Mouse (Mus musculus) heart, adult 8-10 months (tissue): ENCODE data around the gene Lonp1. TPM values are rescaled to one million over a fixed set of nuclear protein-coding genes. Genes with fewer than 3 reads are reported as not detected.

ENCODE experiments used
- DNase-seq: peaks from one replicate; pipeline ENCODE4 v3.0.0; 2022; ENCODE audit warnings: low spot score
- total RNA-seq, 4 experiments: library from RNA; stranded (reverse); gene quantifications; 2 replicates each; pipeline ENCODE4 v1.2.4; 2022

The Lonp1 gene
- total RNA-seq, 4 experiments from 2014 or later = 124 to 136 (median 125) TPM

DNA sequence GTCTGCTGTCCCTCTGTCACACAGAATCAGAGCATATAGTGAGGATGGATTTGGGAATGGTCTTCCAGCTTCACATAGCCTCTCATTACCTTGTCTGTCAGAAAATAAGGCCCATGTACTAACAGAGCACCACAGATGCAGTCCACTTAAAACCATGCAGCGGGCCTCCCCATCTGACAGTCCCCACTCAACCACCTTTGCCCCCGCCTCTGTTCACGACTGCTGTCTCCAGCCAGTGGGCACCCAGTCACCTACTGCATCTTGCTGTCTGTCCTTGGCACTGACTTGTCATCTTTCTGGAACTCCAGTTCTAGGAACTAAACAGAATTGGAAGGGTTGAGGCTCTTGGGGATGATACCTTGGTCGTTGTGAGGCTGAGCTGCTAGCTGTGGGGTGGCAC lies 37.8 kb downstream of the Lonp1 start:
- no peak for DNase-seq

DNA sequence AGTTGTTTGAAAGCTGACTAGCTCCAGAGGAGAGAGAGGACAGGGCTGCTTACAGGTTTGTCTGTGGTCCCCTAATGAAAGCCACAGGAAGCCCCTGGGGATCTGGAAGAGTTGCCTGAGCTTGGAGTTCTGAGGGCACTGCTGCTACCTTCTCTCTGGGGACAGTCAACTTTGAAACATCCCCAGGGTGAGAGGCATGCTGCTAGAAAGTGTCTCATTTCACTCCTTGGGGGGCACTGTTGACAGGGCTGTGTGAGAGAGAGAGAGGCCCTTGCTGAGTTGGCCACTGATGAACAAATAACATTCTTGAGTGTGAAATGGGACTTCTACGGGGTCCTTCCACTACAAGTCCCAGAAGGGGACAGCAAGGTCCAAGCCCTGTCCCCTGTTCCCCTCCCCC lies 38.9 kb downstream of the Lonp1 start:
- DNase-seq = no peak

DNA sequence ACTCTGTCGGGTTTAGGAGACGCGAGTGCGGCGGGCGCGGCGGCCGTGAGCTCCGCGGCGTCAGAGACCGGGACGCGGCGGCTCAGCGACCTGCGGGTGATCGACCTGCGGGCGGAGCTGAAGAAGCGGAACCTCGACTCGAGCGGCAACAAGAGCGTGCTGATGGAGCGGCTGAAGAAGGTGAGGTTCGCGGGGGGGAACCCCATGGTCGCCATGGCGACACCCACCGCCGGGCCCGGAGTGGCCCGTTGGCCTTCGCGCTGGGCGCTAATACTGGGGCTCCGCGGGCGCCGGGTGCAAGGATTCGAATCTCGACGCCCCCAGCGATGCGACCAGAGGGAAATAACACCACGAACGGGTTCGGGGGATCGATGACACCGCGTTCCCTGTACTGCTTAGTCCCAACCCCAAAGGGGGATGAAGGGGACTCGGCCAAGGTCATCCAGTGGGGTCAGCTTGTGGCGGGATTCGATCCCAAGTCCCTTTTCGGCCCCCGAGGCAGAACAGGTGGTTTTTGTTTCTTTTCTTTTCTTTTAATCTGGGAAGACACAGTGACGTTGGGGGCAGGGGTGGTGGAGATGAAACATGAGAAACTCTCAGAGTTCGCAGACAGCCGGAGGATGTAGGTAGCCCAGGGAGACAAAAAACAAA lies 41.4 kb downstream of the Lonp1 start:
- DNase-seq = peak; percentile 11

DNA sequence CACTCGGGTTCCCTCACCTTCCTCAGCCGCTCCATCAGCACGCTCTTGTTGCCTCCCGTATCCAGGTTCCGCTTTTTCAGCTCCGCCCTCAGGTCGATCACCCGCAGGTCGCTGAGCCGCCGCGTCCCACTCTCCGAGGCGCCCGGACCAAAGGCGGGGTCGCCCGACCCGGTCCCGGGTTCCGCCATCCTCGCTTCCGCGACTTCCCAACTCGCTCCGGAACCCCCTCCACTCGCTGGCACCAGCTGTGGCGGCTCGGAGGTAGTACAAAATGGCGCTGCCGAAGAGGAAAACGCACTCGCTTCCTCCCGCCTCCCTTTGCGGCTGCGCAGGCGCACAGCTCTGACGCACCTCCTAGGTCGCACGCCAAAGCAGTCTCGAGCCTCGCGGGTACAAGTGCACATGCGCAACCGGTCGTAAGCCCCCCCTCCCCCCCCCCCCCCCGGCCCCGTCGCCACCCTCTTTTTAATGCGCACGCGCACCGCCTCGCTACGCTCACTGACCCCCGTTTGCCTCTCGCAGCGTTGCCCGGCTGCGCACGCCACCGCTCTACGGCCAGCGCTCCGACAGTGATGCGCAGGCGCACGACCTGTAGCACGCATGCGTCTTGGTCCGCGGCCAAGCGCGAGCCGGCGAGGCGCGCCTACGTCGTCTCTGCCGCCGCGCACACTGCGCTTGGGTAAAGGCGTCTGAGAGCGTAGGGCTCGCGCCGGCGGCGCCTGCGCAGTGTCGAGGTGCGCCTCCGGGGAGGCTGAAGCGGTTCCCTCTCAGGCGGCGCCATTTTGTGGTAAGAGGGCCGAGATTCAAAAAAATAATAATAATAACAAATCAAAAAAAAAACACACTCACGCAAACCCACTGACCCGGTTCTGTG lies 42.2 kb downstream of the Lonp1 start, which contains the start of the genes Safb2 and Safb:
TSS of gene Safb2 (minus strand) at position 329 of the 874 bp plus-strand sequence.
TSS of gene Safb (plus strand) at position 569 of the 874 bp plus-strand sequence.
- DNase-seq = peak; percentile 98

DNA sequence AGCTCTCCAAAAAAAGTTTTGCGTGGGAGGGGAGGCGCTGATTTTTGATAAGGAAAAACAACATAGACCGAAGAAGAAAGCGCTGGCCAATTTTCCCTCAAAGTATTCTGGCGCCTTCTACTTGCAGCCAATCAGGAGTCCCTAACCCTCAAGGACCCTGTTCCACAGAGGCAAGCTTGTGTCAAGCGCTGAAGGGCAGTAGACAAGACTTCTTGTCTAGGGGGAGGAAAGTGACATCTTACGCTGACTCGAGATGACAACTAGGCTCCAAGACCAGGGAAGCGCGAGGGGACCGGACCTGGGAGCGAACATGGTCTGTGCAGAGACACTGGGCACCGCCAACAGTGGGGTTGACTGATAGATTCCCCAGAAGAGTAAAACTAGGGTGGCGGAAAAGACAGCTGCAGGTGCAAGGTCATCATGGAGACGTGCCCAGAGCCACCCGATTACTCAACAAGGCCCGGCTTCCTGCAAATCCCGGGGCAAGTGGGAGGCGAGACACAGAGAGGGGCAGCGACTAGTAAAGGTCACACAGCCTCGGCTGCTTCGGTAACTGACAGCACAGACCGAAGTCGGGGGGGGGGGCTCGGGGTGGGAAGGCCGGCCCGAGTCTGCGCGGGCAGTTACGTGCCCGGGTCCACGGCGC lies 43.0 kb downstream of the Lonp1 start:
- DNase-seq = peak; percentile 36

DNA sequence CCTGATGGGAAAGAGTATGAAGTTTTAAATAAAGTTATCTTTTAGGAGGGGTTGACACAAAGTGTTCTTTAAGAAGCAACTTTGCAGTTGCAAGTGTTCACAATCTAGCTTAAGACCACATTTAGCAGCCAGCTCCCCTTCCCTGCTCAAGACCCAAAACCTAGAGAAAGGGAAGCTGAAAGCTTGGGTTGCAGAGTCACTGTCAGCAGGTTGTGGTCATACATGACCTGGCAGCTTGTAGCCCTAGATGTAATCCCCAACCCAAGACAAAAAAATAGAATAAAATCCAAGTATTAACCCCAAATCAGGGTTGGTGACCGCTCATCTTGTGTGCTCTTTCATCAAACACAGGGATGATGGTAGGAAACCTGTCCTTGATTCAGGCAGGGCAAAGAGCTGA lies 43.6 kb downstream of the Lonp1 start:
- DNase-seq = no peak

DNA sequence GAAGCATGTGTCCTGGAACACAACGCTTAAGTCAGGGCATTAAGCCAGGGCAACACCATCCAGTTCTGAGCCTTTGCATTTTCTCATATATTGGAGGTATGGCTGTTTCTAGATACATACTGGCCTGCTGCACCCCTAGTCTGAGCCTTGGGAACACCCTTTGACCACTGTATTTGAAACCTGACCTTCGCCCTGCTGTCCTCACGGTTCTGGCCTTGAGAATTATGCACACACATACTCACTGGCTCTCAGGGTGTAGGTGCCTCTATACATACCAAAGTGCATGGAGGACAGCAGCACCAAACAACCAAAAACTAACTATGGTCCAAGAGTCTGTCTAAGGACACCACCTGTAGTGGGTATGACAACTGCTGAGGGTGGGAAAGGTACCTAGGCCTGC lies 53.7 kb downstream of the Lonp1 start:
- no peak for DNase-seq

DNA sequence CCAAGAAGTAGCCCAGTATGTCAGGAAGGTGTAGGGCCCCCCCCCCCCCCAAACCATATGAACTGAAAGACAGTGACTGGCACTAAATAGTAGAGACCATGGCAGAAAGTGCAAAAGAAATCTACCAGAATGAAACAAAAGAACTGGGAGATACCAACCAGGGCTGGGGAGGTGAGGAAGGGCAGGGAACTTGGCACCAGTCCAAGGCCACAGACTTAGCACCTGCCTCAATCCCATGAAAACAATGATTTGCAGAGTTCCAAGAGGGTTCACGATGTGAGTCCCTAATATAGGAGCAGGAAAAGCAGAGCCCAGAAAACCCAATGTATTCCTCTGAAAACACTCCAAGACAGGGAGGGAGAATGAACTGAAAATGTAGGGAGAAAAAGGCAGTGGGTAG lies 54.5 kb downstream of the Lonp1 start:
- no peak for DNase-seq

DNA sequence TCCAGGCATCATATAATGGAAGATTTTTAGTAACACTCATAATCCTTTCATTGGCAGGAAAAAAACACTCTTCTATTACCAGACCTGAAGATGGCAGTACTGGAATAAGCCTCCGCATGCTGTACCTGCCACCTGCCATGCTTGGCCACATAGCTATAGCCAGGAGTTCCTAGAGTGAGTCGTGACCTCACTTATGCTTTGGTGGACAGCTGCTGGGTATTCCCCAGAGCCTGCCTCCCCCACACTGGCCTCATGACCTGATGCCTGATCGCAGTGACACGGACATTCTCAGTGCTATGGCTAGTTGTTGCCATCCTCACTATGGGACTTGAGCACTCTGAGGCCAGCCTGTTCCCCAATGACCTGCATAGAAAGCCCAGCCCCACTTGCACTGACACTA lies 56.4 kb downstream of the Lonp1 start:
- DNase-seq = no peak

DNA sequence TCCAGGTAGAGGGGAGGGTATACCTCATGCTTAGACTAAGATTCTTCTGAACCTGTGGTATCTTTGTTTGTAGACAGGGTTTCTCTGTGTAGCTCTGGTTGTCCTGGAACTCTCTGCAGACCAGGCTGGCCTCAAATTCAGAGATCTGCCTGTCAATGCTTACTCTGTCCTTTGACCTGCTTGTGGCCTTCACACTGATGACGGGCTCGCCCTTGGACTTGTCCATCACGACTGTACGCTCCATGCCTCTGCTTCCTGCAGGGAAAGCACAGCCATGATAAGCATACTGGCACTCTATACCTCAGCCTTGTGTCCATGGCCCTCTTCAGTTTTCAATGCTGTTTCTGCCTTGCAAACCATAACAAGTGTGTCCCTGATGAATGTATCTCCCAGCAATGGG lies 59.3 kb downstream of the Lonp1 start:
- DNase-seq = no peak

DNA sequence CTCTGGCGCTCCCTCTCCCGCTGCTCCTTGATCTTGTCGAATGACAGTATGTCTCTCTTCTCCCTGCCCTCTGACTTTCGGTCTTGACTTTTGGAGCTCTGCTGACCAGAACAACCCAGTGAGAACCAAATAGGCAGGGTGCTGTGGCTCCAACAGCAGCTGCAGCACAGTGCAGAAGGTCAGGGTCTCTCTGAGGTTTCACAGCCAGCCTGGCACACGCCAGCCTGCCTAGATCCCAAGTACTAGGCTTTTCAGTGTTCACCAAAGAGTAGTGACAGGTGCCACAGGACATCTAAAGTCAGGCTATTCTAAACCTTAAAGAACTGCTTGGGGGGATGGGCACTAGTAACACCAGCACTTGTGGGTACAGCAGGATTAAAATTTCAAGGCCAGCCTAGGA lies 59.8 kb downstream of the Lonp1 start:
- DNase-seq = no peak

DNA sequence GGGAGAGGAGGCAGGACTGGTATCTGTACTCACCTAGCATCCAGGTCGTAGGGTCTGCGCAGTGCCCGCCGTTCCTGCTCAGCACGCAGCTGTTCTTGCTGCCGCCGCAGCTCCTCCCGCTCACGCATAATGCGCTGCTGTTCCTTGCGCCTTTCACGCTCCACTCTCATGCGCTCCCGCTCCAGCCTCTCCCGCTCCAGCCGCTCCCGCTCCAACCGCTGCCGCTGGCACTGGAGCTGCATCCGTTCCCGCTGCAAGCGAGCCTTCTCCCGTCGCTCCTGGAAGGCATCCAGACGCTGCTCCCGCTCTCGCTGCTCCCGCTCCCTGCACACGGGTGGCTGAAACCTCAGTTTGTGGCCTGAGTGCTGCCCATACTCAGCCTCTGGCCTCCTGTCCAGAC lies 60.4 kb downstream of the Lonp1 start:
- no peak for DNase-seq

Other genes with a start within 250 kb of the Lonp1 start
- 10 to 100 TPM; 54.3 to 66.4 (median 60.0) TPM for gene Ptprs, start 150.4 kb downstream of the Lonp1 start, total RNA-seq
- not detected for gene Znrf4, start 114.5 kb downstream of the Lonp1 start, total RNA-seq
- gene Gm20219, start 72.5 kb downstream of the Lonp1 start, total RNA-seq = under 1 TPM in 3 of 4 experiments, not detected in 1; 0.20 to 0.28 (median 0.22) TPM
- 10 to 100 TPM; 36.9 to 48.4 (median 41.5) TPM for gene Safb2, start 42.3 kb downstream of the Lonp1 start, total RNA-seq
- gene Safb, start 42.1 kb downstream of the Lonp1 start, total RNA-seq = 10 to 100 TPM; 55.6 to 70.7 (median 66.7) TPM
- 100 to 1,000 TPM; 313 to 386 (median 356) TPM for gene 2410015M20Rik, start 17.1 kb downstream of the Lonp1 start, total RNA-seq
- gene Rpl36, start 13.5 kb downstream of the Lonp1 start, total RNA-seq = 100 to 1,000 TPM; 697 to 769 (median 735) TPM
- gene Catsperd, start 1.3 kb upstream of the Lonp1 start, total RNA-seq = under 1 TPM in 2 of 4 experiments, not detected in 2; 0.16 TPM
- 10 to 100 TPM; 33.8 to 39.3 (median 37.5) TPM for gene Ranbp3, start 46.4 kb upstream of the Lonp1 start, total RNA-seq
- 100 to 1,000 TPM; 804 to 980 (median 857) TPM for gene Ndufa11, start 90.9 kb upstream of the Lonp1 start, total RNA-seq
- 1 to 10 TPM; 3.2 to 7.1 (median 6.0) TPM for gene Vmac, start 91.1 kb upstream of the Lonp1 start, total RNA-seq
- 10 to 100 TPM; 22.4 to 26.7 (median 24.6) TPM for gene Nrtn, start 130.6 kb upstream of the Lonp1 start, total RNA-seq
- gene Dus3l, start 137.9 kb upstream of the Lonp1 start, total RNA-seq = 10 to 100 TPM; 15.6 to 18.5 (median 16.6) TPM
- gene Prr22, start 143.4 kb upstream of the Lonp1 start, total RNA-seq = under 1 TPM; 0.31 to 0.60 (median 0.43) TPM
- 1 to 10 TPM; 1.6 to 3.5 (median 2.7) TPM for gene Rfx2, start 204.1 kb upstream of the Lonp1 start, total RNA-seq
- gene Acsbg2, start 247.6 kb upstream of the Lonp1 start, total RNA-seq = not detected
- gene 1700061G19Rik, start 248.6 kb upstream of the Lonp1 start, total RNA-seq = not detected